ENCODE assay signal across 9 mouse cellular contexts in genomic region chr7:142093696-142094240, GRCm38 (mm10). TPM values are rescaled to one million over a fixed set of nuclear protein-coding genes. Genes with fewer than 3 reads are reported as not detected.
A peak's percentile ranks its signal among the peaks of the same experiment; 100 is the strongest.
DNase-seq lines count a peak whose midpoint lies in the region; ATAC-seq and TF ChIP-seq lines count a peak whose summit lies in the region.
"Had no signal": no experiment of that assay in that cellular context is flagged by ENCODE, and none has a peak within 500 bp of the region (broad histone marks: within the 10 kb centered on the region; RNA-seq: fewer than 3 reads in every experiment).

No protein-coding gene starts in this region.

- H3K36me3 ChIP-seq in neural tube, embryonic 11.5 days (ENCODE audit: control insufficient read depth, insufficient read depth, low read length) = no peaks in the 10 kb centered on the region
- peaks cover 4% of the 10 kb centered on the region; the same call in 1 of the 2 replicates for H3K36me3 ChIP-seq in liver, embryonic 12.5 days
- no peaks in the 10 kb centered on the region for H3K36me3 ChIP-seq in thymus, adult 2 months (ENCODE audit: control insufficient read depth, insufficient read depth, low read length)

- no peak for TF ChIP-seq POLR2A in cerebellum, adult 2 months (IDR thresholded peaks at IDR 0.05; ENCODE audit: borderline replicate concordance, insufficient read depth, low read length)
- TF ChIP-seq POLR2A in thymus, adult 2 months (IDR thresholded peaks at IDR 0.05; ENCODE audit: control insufficient read depth, extremely low read depth, insufficient read depth, low read length, poor library complexity) = no peak

- H3K4me2 ChIP-seq in neural tube, embryonic 11.5 days (ENCODE audit: low read depth) = peak overlapping the region; percentile 97
- H3K4me2 ChIP-seq in liver, embryonic 12.5 days = peak overlapping the region; percentile 84

- H3K4me3 ChIP-seq in cerebellum, adult 2 months (replicated peaks; ENCODE audit: insufficient read depth, low read depth, low read length) = peak overlapping the region; percentile 89
- H3K4me3 ChIP-seq in neural tube, embryonic 11.5 days (ENCODE audit: low read depth, low read length) = peak overlapping the region; percentile 87
- peak overlapping the region; percentile 87 for H3K4me3 ChIP-seq in liver, embryonic 12.5 days
- H3K4me3 ChIP-seq in thymus, adult 2 months (ENCODE audit: control insufficient read depth, insufficient read depth, low read length) = no peak overlapping the region

- no peak for ATAC-seq in neural tube, embryonic 11.5 days (ENCODE audit: insufficient read depth, low FRiP score, low TSS enrichment)
- ATAC-seq in liver, embryonic 12.5 days = peak; percentile 35

- no peaks in the 10 kb centered on the region for H3K9me3 ChIP-seq in neural tube, embryonic 11.5 days (ENCODE audit: control insufficient read depth, low read length)
- H3K9me3 ChIP-seq in liver, embryonic 12.5 days (replicated peaks) = no peaks in the 10 kb centered on the region

- WGBS in cerebellum, adult 2 months = 3% methylated on average over 6 of the region's 6 CpGs
- WGBS in neural tube, embryonic 11.5 days = 26% methylated on average over 6 of the region's 6 CpGs
- 27% methylated on average over 6 of the region's 6 CpGs for WGBS in liver, embryonic 12.5 days (ENCODE audit: insufficient replicate concordance)
- WGBS in thymus, adult 2 months = 46% methylated on average over 6 of the region's 6 CpGs

- no peak for TF ChIP-seq CTCF in cerebellum, adult 2 months (IDR thresholded peaks at IDR 0.05; ENCODE audit: borderline replicate concordance, insufficient read depth, low read depth, low read length)
- TF ChIP-seq CTCF in thymus, adult 2 months (IDR thresholded peaks at IDR 0.05; ENCODE audit: borderline replicate concordance, control insufficient read depth, extremely low read depth, insufficient read depth, low read length, poor library complexity) = no peak

- intact Hi-C loops in gastrocnemius, postnatal 14 days (cut with DNase I; ENCODE audit: low total_unique reads) = no loop called here

- H3K9ac ChIP-seq in neural tube, embryonic 11.5 days (ENCODE audit: low read length) = peak overlapping the region; percentile 90
- H3K9ac ChIP-seq in liver, embryonic 12.5 days = peak overlapping the region; percentile 99

- no peaks in the 10 kb centered on the region for H3K27me3 ChIP-seq in cerebellum, adult 2 months (ENCODE audit: control insufficient read depth, insufficient read depth, low read length)
- H3K27me3 ChIP-seq in neural tube, embryonic 11.5 days (ENCODE audit: control insufficient read depth, insufficient read depth, low read length) = peaks cover 30% of the 10 kb centered on the region
- H3K27me3 ChIP-seq in liver, embryonic 12.5 days (replicated peaks) = peaks cover 100% of the 10 kb centered on the region
- peaks cover 17% of the 10 kb centered on the region for H3K27me3 ChIP-seq in thymus, adult 2 months (ENCODE audit: control insufficient read depth, insufficient read depth, low read length)

- H3K4me1 ChIP-seq in cerebellum, adult 2 months (ENCODE audit: control insufficient read depth, insufficient read depth, low read length) = peaks cover 39% of the 10 kb centered on the region
- H3K4me1 ChIP-seq in neural tube, embryonic 11.5 days (ENCODE audit: control insufficient read depth, insufficient read depth, low read length) = peaks cover 45% of the 10 kb centered on the region
- H3K4me1 ChIP-seq in liver, embryonic 12.5 days = peaks cover 74% of the 10 kb centered on the region
- H3K4me1 ChIP-seq in thymus, adult 2 months (replicated peaks; ENCODE audit: control insufficient read depth, insufficient read depth, low read length) = peaks cover 16% of the 10 kb centered on the region

- DNase-seq in cerebellum, adult 2 months = peak in 1 of 2 experiments; percentile 36
- no peak for DNase-seq in cerebellum, postnatal 4 days (ENCODE audit: low spot score in 2 of 2)
- DNase-seq in neural tube, embryonic 11.5 days (ENCODE audit: low spot score) = no peak
- no peak for DNase-seq in neural tube, embryonic 10.5 days (ENCODE audit: extremely low spot score, low spot score)
- no peak for DNase-seq in thymus, adult 2 months
- no peak for DNase-seq in retina, embryonic 14.5 days (ENCODE audit: low spot score)
- no peak for DNase-seq in gastrocnemius, postnatal 14 days

- peak overlapping the region; percentile 98 for H3K27ac ChIP-seq in cerebellum, adult 2 months (ENCODE audit: insufficient read depth, low read length)
- no peak overlapping the region; the same call in 1 of the 2 replicates for H3K27ac ChIP-seq in neural tube, embryonic 11.5 days (ENCODE audit: low read depth, low read length)
- peak overlapping the region; percentile 90 for H3K27ac ChIP-seq in liver, embryonic 12.5 days
- H3K27ac ChIP-seq in thymus, adult 2 months (ENCODE audit: control insufficient read depth, insufficient read depth, low read length) = no peak overlapping the region

RNA-seq across cellular contexts. Expression of gene Dusp8, which starts 1.9 kb away (rescaled TPM):
- polyA plus RNA-seq in cerebellum, adult 2 months (2012; rRNA removed) = 85.8 and 90.1 TPM in 2 replicates
- polyA plus RNA-seq in neural tube, embryonic 11.5 days (2014; fragmentation: Nextera tagmentation; extraction: Ambion mirVana) = 24.3 and 27.6 TPM in 2 replicates
- 7.4 and 7.5 TPM in 2 replicates for polyA plus RNA-seq in liver, embryonic 12.5 days (2016; fragmentation: Nextera tagmentation; extraction: Ambion mirVana)
- 0.98 and 4.0 TPM in 2 replicates for polyA plus RNA-seq in thymus, adult 2 months (2012; rRNA removed)
- total RNA-seq in gastrocnemius, postnatal 14 days (2021) = 10 to 100 TPM; 16.5 to 24.6 TPM
- total RNA-seq: neutrophil, adult 5-6 weeks had no signal

RNA-seq across cellular contexts. Expression of gene Gm45618, which starts 26.8 kb away (rescaled TPM):
- polyA plus RNA-seq in cerebellum, adult 2 months (2012; rRNA removed) = not detected in 2 replicates
- not detected in 2 replicates for polyA plus RNA-seq in neural tube, embryonic 11.5 days (2014; fragmentation: Nextera tagmentation; extraction: Ambion mirVana)
- polyA plus RNA-seq in liver, embryonic 12.5 days (2016; fragmentation: Nextera tagmentation; extraction: Ambion mirVana) = not detected in 2 replicates
- polyA plus RNA-seq in thymus, adult 2 months (2012; rRNA removed) = not detected in 2 replicates
- total RNA-seq in gastrocnemius, postnatal 14 days (2021) = not detected
- total RNA-seq: neutrophil, adult 5-6 weeks had no signal

RNA-seq across cellular contexts. Expression of gene Mob2, which starts 32.9 kb away (rescaled TPM):
- 67.5 and 73.4 TPM in 2 replicates for polyA plus RNA-seq in cerebellum, adult 2 months (2012; rRNA removed)
- polyA plus RNA-seq in neural tube, embryonic 11.5 days (2014; fragmentation: Nextera tagmentation; extraction: Ambion mirVana) = 58.0 and 64.0 TPM in 2 replicates
- 62.9 and 64.6 TPM in 2 replicates for polyA plus RNA-seq in liver, embryonic 12.5 days (2016; fragmentation: Nextera tagmentation; extraction: Ambion mirVana)
- polyA plus RNA-seq in thymus, adult 2 months (2012; rRNA removed) = 62.6 and 73.5 TPM in 2 replicates
- 10 to 100 TPM; 26.6 to 32.0 TPM for total RNA-seq in gastrocnemius, postnatal 14 days (2021)

RNA-seq across cellular contexts. Expression of gene Gm39115, which starts 42.1 kb away (rescaled TPM):
- polyA plus RNA-seq in cerebellum, adult 2 months (2012; rRNA removed) = not detected in 2 replicates
- polyA plus RNA-seq in neural tube, embryonic 11.5 days (2014; fragmentation: Nextera tagmentation; extraction: Ambion mirVana) = not detected in 2 replicates
- polyA plus RNA-seq in liver, embryonic 12.5 days (2016; fragmentation: Nextera tagmentation; extraction: Ambion mirVana) = not detected in 2 replicates
- not detected in 2 replicates for polyA plus RNA-seq in thymus, adult 2 months (2012; rRNA removed)
- total RNA-seq in gastrocnemius, postnatal 14 days (2021) = not detected
- total RNA-seq: neutrophil, adult 5-6 weeks had no signal

RNA-seq across cellular contexts. Expression of gene Gm45337, which starts 50.6 kb away (rescaled TPM):
- polyA plus RNA-seq in cerebellum, adult 2 months (2012; rRNA removed) = not detected in 2 replicates
- not detected in 2 replicates for polyA plus RNA-seq in neural tube, embryonic 11.5 days (2014; fragmentation: Nextera tagmentation; extraction: Ambion mirVana)
- polyA plus RNA-seq in liver, embryonic 12.5 days (2016; fragmentation: Nextera tagmentation; extraction: Ambion mirVana) = not detected in 2 replicates
- not detected in 2 replicates for polyA plus RNA-seq in thymus, adult 2 months (2012; rRNA removed)
- not detected for total RNA-seq in gastrocnemius, postnatal 14 days (2021)
- total RNA-seq: neutrophil, adult 5-6 weeks had no signal

Comparison
In these comparisons a context has a peak if more than half of its experiments do, and no peak if none do; other contexts are left out.
1. H3K27ac ChIP-seq: peak in cerebellum, adult 2 months (single experiment) and liver, embryonic 12.5 days (single experiment); none in neural tube, embryonic 11.5 days (single experiment) and thymus, adult 2 months (single experiment).